Mouse (Mus musculus) layer of hippocampus, postnatal 36 days (tissue): ENCODE measurements around the gene Zp2. TPM values are rescaled to one million over a fixed set of nuclear protein-coding genes. Genes with fewer than 3 reads are reported as not detected.

ENCODE experiments used
- DNase-seq, 2 experiments: peaks; one replicate each; pipeline ENCODE4 v3.0.0; 2022
- total RNA-seq, 2 experiments: library from RNA; stranded (reverse); gene quantifications; 2 replicates each; pipeline ENCODE4 v1.2.3; 2021

The Zp2 gene
- total RNA-seq: not detected

- DNase-seq: no peak
Observed at GRCm38 (mm10) chr7:120145191-120145590, at the start of gene Zp2. TSS of gene Zp2 (minus strand) at chr7:120145291.

DNA sequence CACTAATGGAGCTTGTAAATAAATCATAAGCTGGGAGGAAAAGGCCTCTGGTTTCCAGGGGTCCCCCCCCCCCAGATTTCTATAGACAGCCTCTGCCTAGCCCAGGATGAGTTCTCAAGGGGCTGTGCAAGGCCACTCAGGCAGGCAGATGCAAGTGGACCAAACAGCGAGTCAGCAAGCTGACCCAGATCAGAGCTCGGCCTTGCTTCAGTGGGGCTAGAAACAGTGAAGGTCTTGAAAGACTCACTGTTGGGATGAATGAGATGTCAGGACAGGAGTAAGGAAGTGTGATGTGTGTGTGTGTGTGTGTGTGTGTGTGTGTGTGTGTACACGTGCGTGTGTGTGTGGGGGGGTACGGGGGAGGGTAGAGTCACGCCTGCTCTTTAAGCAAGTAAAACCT is 47.7 kb upstream of the Zp2 start:
- DNase-seq: no peak

- no peak for DNase-seq
Observed at GRCm38 (mm10) chr7:120192207-120192606, 47.1 kb upstream of the Zp2 start.

- peak in 1 of 2 experiments; percentile 31 for DNase-seq
Observed at GRCm38 (mm10) chr7:120190150-120190665, 45.1 kb upstream of the Zp2 start.

- DNase-seq: no peak
Observed at GRCm38 (mm10) chr7:120189369-120190149, 44.5 kb upstream of the Zp2 start.

DNA sequence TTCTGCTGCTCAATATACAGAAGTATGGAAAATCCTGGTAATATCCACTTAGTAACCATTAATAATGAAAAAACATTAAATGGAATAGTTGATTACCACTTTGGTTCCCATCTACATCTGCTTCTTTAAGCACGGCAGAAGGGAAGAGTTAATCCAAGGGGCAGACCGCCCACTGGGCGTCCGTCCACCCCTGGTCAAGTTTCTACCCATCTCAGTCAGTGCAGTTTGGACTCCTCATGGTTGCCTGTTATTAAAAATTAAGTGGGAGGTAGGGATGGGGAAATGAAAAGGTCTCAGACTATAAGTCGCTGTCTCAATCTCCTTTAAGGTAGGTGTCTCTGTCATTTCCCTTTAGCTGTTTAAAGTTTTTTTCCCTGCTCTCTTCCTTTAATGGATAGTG is 43.9 kb upstream of the Zp2 start:
- DNase-seq: no peak

GRCm38 (mm10) chr7:120182891-120183290 is 37.8 kb upstream of the Zp2 start:
- DNase-seq: no peak

DNA sequence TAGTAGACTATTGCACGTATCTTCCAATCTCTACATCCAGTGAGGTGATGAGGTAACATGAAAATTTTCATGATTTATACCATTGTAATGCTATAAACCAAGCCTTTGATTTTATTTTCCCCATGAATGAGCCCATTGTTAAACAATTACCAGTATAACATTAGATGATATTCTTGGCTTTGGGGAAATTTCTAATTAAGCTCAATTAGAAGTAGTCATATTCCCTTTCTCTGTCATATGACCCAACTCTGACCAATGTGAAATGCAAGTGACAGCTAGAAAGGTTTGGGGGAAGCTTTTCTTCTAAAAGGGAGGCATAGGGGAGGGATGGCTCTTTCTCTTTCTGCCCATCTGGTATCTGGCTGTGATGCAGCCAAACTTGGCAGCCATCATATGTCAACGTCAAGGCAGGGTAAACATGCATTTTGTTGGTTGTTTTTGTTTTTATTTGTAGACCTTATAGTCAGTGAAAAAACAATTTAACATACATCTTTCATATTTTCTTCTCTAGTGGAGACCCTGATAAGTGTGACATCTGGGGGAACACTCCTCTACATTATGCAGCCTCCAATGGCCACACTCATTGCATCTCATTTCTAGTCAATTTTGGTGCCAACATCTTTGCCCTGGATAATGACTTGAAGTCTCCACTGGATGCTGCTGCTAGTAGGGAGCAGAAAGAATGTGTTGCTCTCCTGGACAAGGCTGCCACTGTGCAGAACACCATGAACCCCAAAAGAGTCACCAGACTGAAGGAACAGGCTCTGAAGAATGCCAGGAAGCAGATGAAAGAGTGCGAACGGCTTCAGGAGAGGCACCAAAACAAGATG is 36.5 kb upstream of the Zp2 start:
- no peak for DNase-seq

DNA sequence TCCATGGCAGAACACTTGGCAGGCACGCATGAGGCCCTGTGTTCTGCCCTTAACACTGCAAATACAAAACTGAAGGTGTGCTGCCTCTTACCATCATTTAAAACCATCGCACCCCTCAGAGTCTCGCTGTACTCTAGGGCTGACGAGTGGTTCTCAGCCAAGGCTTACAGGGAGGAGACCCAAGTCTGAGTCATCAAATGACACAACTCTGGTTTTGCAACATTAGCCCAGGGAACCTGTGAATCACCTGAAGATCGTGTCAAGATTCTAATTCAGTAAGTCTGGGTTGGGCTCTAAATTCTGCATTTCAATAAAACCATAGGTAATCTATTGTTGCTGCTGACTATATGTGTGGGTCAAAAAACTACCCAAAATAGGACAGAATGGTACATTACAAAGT is 35.5 kb upstream of the Zp2 start:
- DNase-seq: no peak

DNA sequence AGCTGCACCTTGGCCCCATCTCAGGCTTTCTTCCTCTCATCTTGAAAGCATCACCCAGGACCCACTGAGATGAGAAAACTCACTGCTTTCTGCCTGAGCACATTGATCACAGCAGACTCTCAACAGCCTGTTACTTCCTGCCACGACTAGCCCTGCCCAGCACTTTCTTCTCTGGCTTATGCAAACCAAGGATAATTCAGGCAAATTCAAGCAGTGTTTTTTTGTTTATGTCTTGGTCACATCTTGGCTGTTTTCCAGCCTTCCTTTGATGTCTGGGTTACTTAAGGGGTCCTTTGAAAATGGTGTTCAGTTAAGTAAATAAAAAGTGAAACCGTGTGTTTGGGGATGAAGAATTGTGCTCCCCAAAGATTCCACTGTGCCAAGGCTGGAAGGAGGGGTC is 33.8 kb upstream of the Zp2 start:
- DNase-seq: no peak

DNA sequence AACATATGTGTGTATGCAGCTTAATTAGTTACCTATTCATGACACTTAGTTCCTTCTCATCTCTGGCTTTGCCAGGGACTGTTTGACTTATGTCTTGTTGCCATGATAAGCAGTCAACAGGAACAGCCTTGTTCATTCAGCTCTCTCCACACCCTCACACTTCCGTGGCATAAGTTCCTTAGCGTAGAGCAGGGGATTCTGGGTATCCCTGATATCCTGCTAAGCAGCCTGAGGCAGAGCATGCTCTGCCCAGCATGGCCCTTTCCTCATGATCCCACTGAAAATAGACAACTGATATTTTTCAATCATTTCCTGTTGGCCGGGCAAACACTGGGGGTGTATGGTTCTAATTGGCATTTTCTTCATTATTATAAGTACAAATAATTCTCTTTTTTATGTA is 32.5 kb upstream of the Zp2 start:
- DNase-seq: no peak

GRCm38 (mm10) chr7:120174723-120175504 is 29.8 kb upstream of the Zp2 start:
- DNase-seq: no peak

DNA sequence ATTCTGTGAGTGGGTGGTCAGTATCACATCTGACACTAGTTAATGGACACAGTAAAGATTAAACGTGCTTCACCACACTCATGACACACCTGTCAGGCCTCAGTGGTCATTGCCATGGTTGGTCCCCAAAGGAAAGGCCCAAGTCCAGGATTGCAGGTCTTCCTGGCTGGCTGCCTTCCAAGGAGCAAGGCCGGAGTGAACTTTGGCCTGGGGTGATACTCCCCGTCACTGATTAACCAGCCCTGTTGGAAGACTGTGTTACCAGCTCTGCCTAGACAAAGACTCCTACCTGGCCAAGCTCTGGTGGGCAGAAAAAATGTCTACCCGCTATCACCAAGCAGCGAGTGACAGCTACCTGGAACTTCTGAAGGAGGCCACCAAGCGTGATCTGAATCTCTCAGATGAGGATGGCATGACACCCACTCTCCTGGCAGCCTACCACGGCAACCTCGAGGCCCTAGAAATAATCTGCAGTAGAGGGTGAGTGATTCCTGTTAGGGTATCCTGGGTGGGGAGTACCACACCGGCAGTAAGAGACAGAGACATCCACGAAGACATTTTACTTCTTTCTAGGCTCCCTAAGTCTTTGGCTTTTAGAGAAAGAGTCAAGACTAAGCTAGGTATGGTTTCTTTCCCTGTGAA is 28.6 kb upstream of the Zp2 start, which contains the start of gene Anks4b:
Anks4b (plus strand) TSS at position 256 of the 642 bp plus-strand sequence.
- DNase-seq: no peak

- DNase-seq: no peak
Observed at GRCm38 (mm10) chr7:120172188-120172700, 27.2 kb upstream of the Zp2 start.

DNA sequence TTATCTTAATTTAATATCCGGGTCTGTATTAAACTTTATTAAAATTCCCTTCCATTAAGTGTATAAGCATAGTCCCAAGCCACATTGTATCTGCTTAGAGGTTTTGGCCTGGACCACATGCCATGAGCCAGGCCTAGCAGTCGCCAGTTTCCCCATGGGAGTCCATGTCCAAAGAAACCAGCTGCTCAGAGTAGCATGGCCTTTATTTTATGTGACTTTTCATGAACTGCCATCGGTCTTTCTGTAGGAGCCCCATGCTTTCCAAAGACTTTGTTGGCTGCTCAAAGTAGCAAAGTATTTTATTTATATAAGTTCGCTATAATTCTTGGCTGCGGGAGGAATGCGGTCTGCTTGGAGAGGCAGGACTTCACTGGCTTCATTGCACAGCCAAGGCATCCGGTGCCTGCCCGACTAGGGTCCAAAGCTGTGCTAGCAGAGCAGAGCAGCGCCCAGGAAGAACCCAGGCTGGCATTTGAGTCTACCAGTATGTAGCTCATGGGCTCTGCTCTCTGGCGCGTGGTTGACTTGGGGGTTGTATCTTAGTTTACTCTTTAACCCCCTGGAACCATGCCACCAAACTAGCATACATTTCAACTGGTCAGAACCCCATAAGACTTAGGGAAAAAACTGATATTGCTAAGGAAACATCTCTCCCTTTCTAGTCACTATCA is 18.6 kb upstream of the Zp2 start:
- DNase-seq: no peak

- no peak for DNase-seq
Observed at GRCm38 (mm10) chr7:120158121-120158613, 13.1 kb upstream of the Zp2 start.

DNA sequence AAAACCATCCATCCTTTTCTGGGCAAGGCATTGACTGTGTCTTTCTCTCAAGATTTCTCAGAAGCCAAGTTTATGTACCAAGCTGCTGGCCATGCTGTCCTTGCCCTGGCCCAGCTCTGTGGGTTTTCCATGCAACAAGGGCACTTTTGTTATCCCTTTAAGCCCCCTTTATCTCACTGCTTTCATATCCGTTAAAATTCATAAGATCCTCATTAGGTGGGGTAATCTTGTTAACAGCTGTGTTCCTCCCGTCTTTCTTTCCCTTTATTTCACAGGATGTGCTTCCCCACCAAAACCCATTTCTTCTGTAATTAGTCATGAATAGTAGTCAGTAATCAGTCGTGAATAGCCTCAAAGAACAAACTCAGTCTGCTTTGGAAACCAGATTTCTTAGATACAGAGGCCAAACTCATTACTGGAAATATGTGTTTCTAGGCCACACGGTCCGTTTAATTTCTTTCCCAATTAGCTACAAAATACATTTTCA is 12.5 kb upstream of the Zp2 start:
- DNase-seq: no peak

- DNase-seq: no peak
Observed at GRCm38 (mm10) chr7:120156841-120157409, 11.8 kb upstream of the Zp2 start.

DNA sequence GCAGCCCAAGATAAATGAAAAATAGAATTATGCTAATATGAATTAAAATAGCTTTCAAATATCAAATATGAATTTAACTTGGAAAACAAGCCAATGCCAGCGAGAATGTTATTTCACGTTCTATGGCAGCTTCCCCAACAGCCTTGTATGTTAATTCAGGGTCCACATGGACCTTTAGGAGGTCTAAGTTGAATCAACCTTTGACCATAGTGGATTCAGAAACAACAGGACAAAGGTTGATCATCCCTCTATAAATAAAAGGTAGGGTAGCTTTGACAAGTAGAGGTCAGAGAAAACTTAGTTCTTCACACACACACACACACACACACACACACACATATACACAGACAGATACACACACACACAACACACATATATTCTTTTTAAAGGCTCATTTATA is 5.8 kb upstream of the Zp2 start:
- no peak for DNase-seq

GRCm38 (mm10) chr7:120150257-120150656 is 5.2 kb upstream of the Zp2 start:
- no peak for DNase-seq

GRCm38 (mm10) chr7:120142743-120143142 is 2.3 kb downstream of the Zp2 start:
- DNase-seq: no peak
